Mouse (Mus musculus) C2C12 (cell line): Measurements from ENCODE around the gene Samd1. TPM values are rescaled to one million over a fixed set of nuclear protein-coding genes. Genes with fewer than 3 reads are reported as not detected.
"Not testable (repeated sequence)": the region's sequence is repeated elsewhere in the genome, so short reads cannot be mapped to it uniquely, and the experiment has no call there.

Experiments
- H3K27me3 ChIP-seq: one replicate; pipeline ENCODE4 v1.6.1; 2011; ENCODE audit not compliant: control insufficient read depth, insufficient read depth, insufficient read length
- H3K36me3 ChIP-seq: one replicate; pipeline ENCODE4 v1.6.1; 2011; ENCODE audit not compliant: control insufficient read depth, insufficient read depth
- H3K4me3 ChIP-seq: one replicate; pipeline ENCODE4 v1.5.1; 2011; ENCODE audit warnings: mild to moderate bottlenecking, control low read depth; ENCODE audit not compliant: poor library complexity, insufficient read depth, severe bottlenecking
- H3K79me2 ChIP-seq: one replicate; pipeline ENCODE4 v1.6.1; 2011; ENCODE audit not compliant: control insufficient read depth, insufficient read depth
- H3K79me3 ChIP-seq: one replicate; pipeline ENCODE4 v1.6.1; 2011; ENCODE audit warnings: low read depth, control low read depth
- H3ac ChIP-seq: one replicate; pipeline ENCODE3; 2011; ENCODE audit warnings: low read depth; ENCODE audit not compliant: control insufficient read depth, insufficient read length
- CEBPB ChIP-seq: IDR thresholded peaks from one replicate; pipeline ENCODE4 v1.6.1; 2011; ENCODE audit warnings: low read depth, mild to moderate bottlenecking, control low read depth, moderate library complexity
- CTCF ChIP-seq: IDR thresholded peaks from one replicate; pipeline ENCODE4 v1.5.1; 2011; ENCODE audit not compliant: control insufficient read depth, insufficient read depth, insufficient read length
- FOSL1 ChIP-seq: IDR thresholded peaks from one replicate; pipeline ENCODE4 v1.8.0; 2011; ENCODE audit warnings: mild to moderate bottlenecking, low read length; ENCODE audit not compliant: poor library complexity, insufficient read depth, severe bottlenecking
- MAX ChIP-seq: IDR thresholded peaks from one replicate; pipeline ENCODE4 v1.6.1; 2011; ENCODE audit warnings: mild to moderate bottlenecking, control low read depth
- MYOD1 ChIP-seq: IDR thresholded peaks from one replicate; pipeline ENCODE4 v1.6.1; 2011; ENCODE audit warnings: low read depth; ENCODE audit not compliant: control insufficient read depth, insufficient read length
- MYOG ChIP-seq: IDR thresholded peaks from one replicate; pipeline ENCODE4 v1.6.1; 2011; ENCODE audit not compliant: control insufficient read depth, insufficient read length; ENCODE audit errors: extremely low read depth
- USF1 ChIP-seq: IDR thresholded peaks from one replicate; pipeline ENCODE4 v1.6.1; 2011; ENCODE audit warnings: low read depth, mild to moderate bottlenecking, control low read depth, moderate library complexity
- polyA plus RNA-seq: library from polyadenylated mRNA; unstranded; fragments of >200 nt; fragmentation: generic; extraction: Trizol; gene quantifications from one replicate; pipeline ENCODE4 v1.2.1, GENCODE M21; 2012; ENCODE audit warnings: missing spikeins

The Samd1 gene
- polyA plus RNA-seq, 1 experiment: 69.7 TPM

GRCm38 (mm10) chr8:83981533-83981932 is 15.9 kb upstream of the Samd1 start:
- Histone ChIP-seq H3K4me3 (no peak overlapping the region), H3K27me3 (no peaks in the 10 kb centered on the region), H3K36me3 (peaks cover 32% of the 10 kb centered on the region), H3ac (no peak overlapping the region), H3K79me2 (peaks cover 14% of the 10 kb centered on the region), H3K79me3 (no peaks in the 10 kb centered on the region)
- TF ChIP-seq CEBPB (no peak), MAX (no peak), MYOG (no peak), MYOD1 (no peak), CTCF (no peak), FOSL1 (no peak)

- TF ChIP-seq FOSL1 (no peak), MAX (no peak), CEBPB (no peak), USF1 (no peak), MYOG (no peak), MYOD1 (no peak), CTCF (no peak)
Measured at GRCm38 (mm10) chr8:83982449-83982848, 15.0 kb upstream of the Samd1 start.

GRCm38 (mm10) chr8:83983222-83983621 is 14.2 kb upstream of the Samd1 start:
- H3K79me3 ChIP-seq, H3K79me2 ChIP-seq, H3K27me3 ChIP-seq, H3K4me3 ChIP-seq, H3ac ChIP-seq: not testable (repeated sequence)
- peaks cover 48% of the 10 kb centered on the region for H3K36me3 ChIP-seq

More at GRCm38 (mm10) chr8:83982449-83982848, 15.0 kb upstream of the Samd1 start:
- no peaks in the 10 kb centered on the region for H3K79me3 ChIP-seq
- peaks cover 40% of the 10 kb centered on the region for H3K36me3 ChIP-seq
- H3ac ChIP-seq: no peak overlapping the region
- H3K27me3 ChIP-seq: no peaks in the 10 kb centered on the region
- H3K79me2 ChIP-seq: peaks cover 5% of the 10 kb centered on the region
- no peak overlapping the region for H3K4me3 ChIP-seq

- TF ChIP-seq USF1 (no peak), FOSL1 (no peak), MYOD1 (no peak), MYOG (no peak), CTCF (no peak), CEBPB (no peak), MAX (no peak)
- H3K79me3 ChIP-seq: no peaks in the 10 kb centered on the region
- H3K4me3 ChIP-seq: no peak overlapping the region
- H3K79me2 ChIP-seq: no peaks in the 10 kb centered on the region
- H3ac ChIP-seq: no peak overlapping the region
- H3K36me3 ChIP-seq: peaks cover 55% of the 10 kb centered on the region
- H3K27me3 ChIP-seq: no peaks in the 10 kb centered on the region
Measured at GRCm38 (mm10) chr8:83989243-83989642, 8.2 kb upstream of the Samd1 start.

- Histone ChIP-seq H3K4me3 (no peak overlapping the region), H3ac (no peak overlapping the region), H3K79me3 (no peaks in the 10 kb centered on the region), H3K36me3 (peaks cover 60% of the 10 kb centered on the region), H3K27me3 (no peaks in the 10 kb centered on the region), H3K79me2 (no peaks in the 10 kb centered on the region)
- TF ChIP-seq MAX: no peak
- TF ChIP-seq MYOD1: no peak
- TF ChIP-seq FOSL1: no peak
- no peak for TF ChIP-seq CTCF
- TF ChIP-seq MYOG: no peak
- no peak for TF ChIP-seq CEBPB
- no peak for TF ChIP-seq USF1
Measured at GRCm38 (mm10) chr8:83990170-83990569, 7.3 kb upstream of the Samd1 start.

- Histone ChIP-seq H3K27me3 (no peaks in the 10 kb centered on the region), H3ac (no peak overlapping the region), H3K79me3 (no peaks in the 10 kb centered on the region), H3K36me3 (peaks cover 44% of the 10 kb centered on the region), H3K79me2 (no peaks in the 10 kb centered on the region), H3K4me3 (no peak overlapping the region)
- TF ChIP-seq MAX (no peak), FOSL1 (no peak), MYOG (no peak), CEBPB (no peak), MYOD1 (no peak), CTCF (no peak), USF1 (no peak)
Measured at GRCm38 (mm10) chr8:83992488-83992887, 5.0 kb upstream of the Samd1 start.
